Mouse (Mus musculus) kidney, postnatal 0 days (tissue): ENCODE results near the gene Pogz. TPM values are rescaled to one million over a fixed set of nuclear protein-coding genes. Genes with fewer than 3 reads are reported as not detected.
"Not testable (repeated sequence)": the region's sequence is repeated elsewhere in the genome, so short reads cannot be mapped to it uniquely, and the experiment has no call there.

Experiments
- ATAC-seq: fragments of 200-750 bp; cut with Nextera tagmentation; replicated peaks from 2 replicates; pipeline ENCODE4 v1.8.0; 2017; ENCODE audit warnings: low read depth, moderate number of reproducible peaks, moderate TSS enrichment, moderate library complexity; ENCODE audit not compliant: low FRiP score
- DNase-seq: peaks from one replicate; pipeline ENCODE4 v3.0.0-alpha.2; 2016; ENCODE audit warnings: low spot score
- H3K27ac ChIP-seq: fragments of 300-500 bp; sonication (generic); 2 replicates; pipeline ENCODE4 v1.5.1; 2014; ENCODE audit warnings: mild to moderate bottlenecking
- H3K27me3 ChIP-seq: fragments of 300-500 bp; sonication (generic); 2 replicates; pipeline ENCODE4 v1.6.1; 2014; ENCODE audit warnings: low read length, mixed read lengths; ENCODE audit not compliant: insufficient read depth
- H3K36me3 ChIP-seq: fragments of 300-500 bp; sonication (generic); 2 replicates; pipeline ENCODE4 v1.6.1; 2014; ENCODE audit warnings: low read length, mixed read lengths; ENCODE audit not compliant: insufficient read depth
- H3K4me1 ChIP-seq: fragments of 300-500 bp; sonication (generic); replicated peaks from 2 replicates; pipeline ENCODE4 v1.6.1; 2014; ENCODE audit warnings: antibody characterized with exemption, low read length, mixed read lengths; ENCODE audit not compliant: insufficient read depth
- H3K4me2 ChIP-seq: fragments of 300-500 bp; sonication (generic); 2 replicates; pipeline ENCODE4 v1.6.1; 2014; ENCODE audit warnings: mild to moderate bottlenecking, low read length, moderate library complexity, mixed read lengths
- H3K4me3 ChIP-seq: fragments of 300-500 bp; sonication (generic); replicated peaks from 2 replicates; pipeline ENCODE4 v1.5.1; 2014; ENCODE audit warnings: low read depth, low read length
- H3K9ac ChIP-seq: fragments of 300-500 bp; sonication (generic); 2 replicates; pipeline ENCODE4 v1.6.1; 2014; ENCODE audit warnings: low read depth, low read length
- H3K9me3 ChIP-seq: fragments of 300-500 bp; sonication (generic); replicated peaks from 2 replicates; pipeline ENCODE4 v1.6.1; 2016; ENCODE audit warnings: low read length, inconsistent platforms, mixed read lengths
- WGBS: fragments of 180-500 bp; shearing (Covaris S2); extraction: QIAGEN DNeasy Blood & Tissue Kit; methylation state at CpG from one replicate; pipeline ENCODE4 v1.1.7; 2014; 5-methylcytosine and 5-hydroxymethylcytosine counted together
- polyA plus RNA-seq: library from polyadenylated mRNA; unstranded; fragments of >200 nt; fragmentation: Nextera tagmentation; extraction: Ambion mirVana; gene quantifications from 2 replicates; pipeline ENCODE4 v1.2.1, GENCODE M21; 2015

The Pogz gene
- polyA plus RNA-seq, 1 experiment from 2014 or later, result 14.6 TPM

GRCm38 (mm10) chr3:94930386-94931266 lies 93.3 kb downstream of the Pogz start:
- not testable (repeated sequence) for H3K36me3 ChIP-seq, H3K4me1 ChIP-seq, H3K4me2 ChIP-seq, H3K9me3 ChIP-seq, H3K4me3 ChIP-seq, H3K27me3 ChIP-seq, H3K9ac ChIP-seq
- DNase-seq, result peak; percentile 86
- WGBS, result 31% methylated on average over 7 of the region's 7 CpGs
- peak; percentile 19; the same call in 1 of the 2 replicates for ATAC-seq
- peak overlapping the region; percentile 77 for H3K27ac ChIP-seq

- not testable (repeated sequence) for H3K36me3 ChIP-seq, ATAC-seq, H3K27me3 ChIP-seq, DNase-seq, H3K9me3 ChIP-seq, H3K9ac ChIP-seq, H3K4me3 ChIP-seq, H3K4me1 ChIP-seq, H3K4me2 ChIP-seq
- WGBS, result 83% methylated on average over 10 of the region's 10 CpGs
- peak overlapping the region; percentile 13; the same call in 1 of the 2 replicates for H3K27ac ChIP-seq
These were observed 94.2 kb downstream of the Pogz start for GRCm38 (mm10) chr3:94931427-94932082.

Other genes starting within 250 kb of the Pogz start
- not detected in 2 replicates for gene Gm10972, start 194.5 kb upstream of the Pogz start, polyA plus RNA-seq
- 9.1 and 9.2 TPM in 2 replicates for gene Tuft1, start 178.7 kb upstream of the Pogz start, polyA plus RNA-seq
- 2.9 and 3.0 TPM in 2 replicates for gene Selenbp2, start 144.0 kb upstream of the Pogz start, polyA plus RNA-seq
- gene Cgn, start 51.1 kb upstream of the Pogz start, polyA plus RNA-seq, result 15.7 and 16.4 TPM in 2 replicates
- gene Psmb4, start 49.4 kb downstream of the Pogz start, polyA plus RNA-seq, result 317 and 329 TPM in 2 replicates
- gene Selenbp1, start 95.5 kb downstream of the Pogz start, polyA plus RNA-seq, result 131 and 168 TPM in 2 replicates
- gene Rfx5, start 116.5 kb downstream of the Pogz start, polyA plus RNA-seq, result 5.9 and 6.8 TPM in 2 replicates
- 20.2 and 20.7 TPM in 2 replicates for gene Pi4kb, start 137.2 kb downstream of the Pogz start, polyA plus RNA-seq
- 19.7 and 20.0 TPM in 2 replicates for gene Zfp687, start 177.9 kb downstream of the Pogz start, polyA plus RNA-seq
- gene Psmd4, start 205.0 kb downstream of the Pogz start, polyA plus RNA-seq, result 214 and 231 TPM in 2 replicates